Mouse (Mus musculus): ENCODE measurements around the gene Gm19402. TPM values are rescaled to one million over a fixed set of nuclear protein-coding genes. Genes with fewer than 3 reads are reported as not detected.

Gm19402 gene
- polyA plus RNA-seq, 1 experiment from 2014 or later, result not detected

GRCm38 (mm10) chr10:77706326-77706725 lies 15.8 kb upstream of the Gm19402 start, which contains the start of gene Gm10272:
Gm10272 (plus strand) TSS chr10:77706626.
- no peak within 1 kb of the TSS for H3K27ac ChIP-seq
- no peaks in the 10 kb centered on the region for H3K27me3 ChIP-seq
- no peak within 1 kb of the TSS for H3K9ac ChIP-seq (replicated peaks)
- WGBS, result 91% methylated on average over 1 of the region's 1 CpGs
- H3K36me3 ChIP-seq, result no peaks in the 10 kb centered on the region
- peaks cover 42% of the 10 kb centered on the region for H3K9me3 ChIP-seq
- no peaks in the 10 kb centered on the region for H3K4me1 ChIP-seq (replicated peaks)
- H3K4me2 ChIP-seq, result no peak within 1 kb of the TSS
- no peak for ATAC-seq (ENCODE audit: insufficient number of reproducible peaks, insufficient read depth, low FRiP score, low TSS enrichment, low read depth)
- H3K4me3 ChIP-seq (replicated peaks), result no peak within 1 kb of the TSS

DNA sequence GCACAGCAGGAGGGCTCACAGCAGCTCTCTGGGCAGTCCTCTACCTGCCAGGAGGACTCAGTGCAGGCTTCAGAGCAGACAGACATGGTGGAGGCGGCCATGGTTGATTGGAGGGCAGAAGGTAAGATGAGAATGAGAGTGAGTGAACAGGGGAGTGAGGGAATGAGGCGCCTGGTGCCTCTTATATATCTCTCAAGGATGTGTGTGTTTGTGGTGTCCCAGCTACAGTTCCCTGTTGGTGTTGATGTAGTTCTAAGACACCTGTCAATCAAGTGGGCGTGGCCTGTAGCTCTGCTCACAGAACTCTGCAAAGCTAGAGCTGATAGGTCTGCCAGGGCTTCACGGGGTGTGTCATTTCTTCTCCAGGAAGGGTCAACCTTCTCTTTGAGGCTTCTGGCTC lies 6.6 kb upstream of the Gm19402 start, which contains the start of gene Gm9508:
TSS of gene Gm9508 (minus strand) at position 101 of the 400 bp plus-strand sequence.
- no peak within 1 kb of the TSS for H3K27ac ChIP-seq
- peaks cover 21% of the 10 kb centered on the region for H3K4me1 ChIP-seq (replicated peaks)
- H3K27me3 ChIP-seq, result no peaks in the 10 kb centered on the region
- no peaks in the 10 kb centered on the region for H3K9me3 ChIP-seq
- H3K4me2 ChIP-seq, result no peak within 1 kb of the TSS
- H3K9ac ChIP-seq (replicated peaks), result no peak within 1 kb of the TSS
- 44% methylated on average over 4 of the region's 4 CpGs for WGBS
- H3K4me3 ChIP-seq (replicated peaks), result no peak within 1 kb of the TSS
- ATAC-seq (ENCODE audit: insufficient number of reproducible peaks, insufficient read depth, low FRiP score, low TSS enrichment, low read depth), result no peak
- no peaks in the 10 kb centered on the region for H3K36me3 ChIP-seq

GRCm38 (mm10) chr10:77687021-77687420 lies 3.5 kb downstream of the Gm19402 start:
- H3K36me3 ChIP-seq, result no peaks in the 10 kb centered on the region
- H3K4me3 ChIP-seq (replicated peaks), result no peak overlapping the region
- ATAC-seq (ENCODE audit: insufficient number of reproducible peaks, insufficient read depth, low FRiP score, low TSS enrichment, low read depth), result no peak
- H3K9ac ChIP-seq (replicated peaks), result no peak overlapping the region
- H3K9me3 ChIP-seq, result no peaks in the 10 kb centered on the region
- WGBS, result 13% methylated on average over 10 of the region's 10 CpGs
- H3K4me2 ChIP-seq, result no peak overlapping the region
- H3K27ac ChIP-seq, result no peak overlapping the region
- peaks cover 58% of the 10 kb centered on the region for H3K27me3 ChIP-seq
- H3K4me1 ChIP-seq (replicated peaks), result peaks cover 38% of the 10 kb centered on the region

GRCm38 (mm10) chr10:77685895-77686664 lies 4.5 kb downstream of the Gm19402 start, which contains the start of gene Tspear:
Tspear (plus strand) TSS chr10:77686569.
- H3K27me3 ChIP-seq, result peaks cover 55% of the 10 kb centered on the region
- no peak for ATAC-seq (ENCODE audit: insufficient number of reproducible peaks, insufficient read depth, low FRiP score, low TSS enrichment, low read depth)
- H3K9me3 ChIP-seq, result no peaks in the 10 kb centered on the region
- H3K4me2 ChIP-seq, result no peak within 1 kb of the TSS
- H3K4me1 ChIP-seq (replicated peaks), result peaks cover 40% of the 10 kb centered on the region
- H3K9ac ChIP-seq (replicated peaks), result no peak within 1 kb of the TSS
- no peaks in the 10 kb centered on the region for H3K36me3 ChIP-seq
- WGBS, result 4% methylated on average over 22 of the region's 22 CpGs
- H3K27ac ChIP-seq, result no peak within 1 kb of the TSS
- H3K4me3 ChIP-seq (replicated peaks), result no peak within 1 kb of the TSS

GRCm38 (mm10) chr10:77684181-77684580 lies 6.4 kb downstream of the Gm19402 start:
- Histone ChIP-seq H3K36me3 (no peaks in the 10 kb centered on the region), H3K27ac (no peak overlapping the region), H3K9me3 (no peaks in the 10 kb centered on the region), H3K27me3 (peaks cover 55% of the 10 kb centered on the region), H3K4me3 (replicated peaks) (no peak overlapping the region), H3K4me1 (replicated peaks) (peaks cover 42% of the 10 kb centered on the region), H3K4me2 (no peak overlapping the region), H3K9ac (replicated peaks) (no peak overlapping the region)
- WGBS, result 13% methylated on average over 8 of the region's 8 CpGs
- ATAC-seq (ENCODE audit: insufficient number of reproducible peaks, insufficient read depth, low FRiP score, low TSS enrichment, low read depth), result no peak

DNA sequence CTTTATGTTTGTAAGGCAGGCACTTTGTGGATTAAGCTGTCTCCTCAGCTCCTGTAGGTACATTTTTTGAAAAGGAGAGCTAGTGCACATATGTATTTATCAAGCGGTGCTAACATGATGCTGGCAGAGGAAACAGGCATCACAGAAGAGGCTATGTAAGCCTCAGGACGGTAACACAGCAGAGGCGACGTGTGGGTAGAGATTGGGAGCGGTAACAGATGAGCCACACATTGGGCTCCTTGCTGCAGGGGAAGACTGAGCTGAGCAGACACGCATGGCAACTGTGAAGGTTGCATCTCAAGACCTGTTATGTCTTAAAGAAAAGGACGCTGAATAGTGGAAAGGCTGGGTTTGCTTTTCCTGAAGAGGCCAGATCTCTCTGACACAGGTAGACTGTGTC lies 7.6 kb downstream of the Gm19402 start:
- Histone ChIP-seq H3K4me3 (replicated peaks) (no peak overlapping the region), H3K36me3 (no peaks in the 10 kb centered on the region), H3K27me3 (peaks cover 53% of the 10 kb centered on the region), H3K9me3 (no peaks in the 10 kb centered on the region), H3K4me2 (no peak overlapping the region), H3K27ac (no peak overlapping the region), H3K4me1 (replicated peaks) (peaks cover 50% of the 10 kb centered on the region), H3K9ac (replicated peaks) (no peak overlapping the region)
- ATAC-seq (ENCODE audit: insufficient number of reproducible peaks, insufficient read depth, low FRiP score, low TSS enrichment, low read depth), result no peak
- 78% methylated on average over 7 of the region's 7 CpGs for WGBS

DNA sequence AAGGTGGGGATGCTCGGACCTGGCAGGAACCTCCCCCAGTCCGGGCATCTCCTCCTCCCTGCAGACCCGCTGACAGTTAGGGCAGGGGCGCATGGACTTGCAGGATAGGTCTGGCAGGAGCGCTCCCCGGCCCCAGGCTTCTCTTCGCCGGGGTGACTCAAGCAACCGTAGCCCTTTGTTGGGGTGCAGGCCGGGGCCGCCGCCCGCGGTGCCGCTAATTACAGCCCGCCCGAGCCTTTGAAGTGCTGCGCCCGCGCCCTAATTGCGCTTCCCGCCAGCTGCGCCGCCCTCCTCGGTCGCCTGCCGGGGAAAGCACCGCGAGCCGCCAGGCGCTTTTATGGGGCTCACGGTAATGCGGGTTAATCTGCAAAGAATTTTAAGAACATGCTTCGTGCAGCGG lies 13.0 kb downstream of the Gm19402 start:
- peak overlapping the region; percentile 39 for H3K4me3 ChIP-seq (replicated peaks)
- peak overlapping the region; percentile 53 for H3K27ac ChIP-seq
- peaks cover 50% of the 10 kb centered on the region for H3K4me1 ChIP-seq (replicated peaks)
- under 1% methylated on average over 35 of the region's 35 CpGs for WGBS
- 0 out of 2 replicates have a peak, but pooled peaks have one; percentile 4 for ATAC-seq (ENCODE audit: insufficient number of reproducible peaks, insufficient read depth, low FRiP score, low TSS enrichment, low read depth)
- peak overlapping the region; percentile 82 for H3K4me2 ChIP-seq
- peak overlapping the region; percentile 48 for H3K9ac ChIP-seq (replicated peaks)
- H3K9me3 ChIP-seq, result no peaks in the 10 kb centered on the region
- H3K27me3 ChIP-seq, result peaks cover 47% of the 10 kb centered on the region
- no peaks in the 10 kb centered on the region for H3K36me3 ChIP-seq

DNA sequence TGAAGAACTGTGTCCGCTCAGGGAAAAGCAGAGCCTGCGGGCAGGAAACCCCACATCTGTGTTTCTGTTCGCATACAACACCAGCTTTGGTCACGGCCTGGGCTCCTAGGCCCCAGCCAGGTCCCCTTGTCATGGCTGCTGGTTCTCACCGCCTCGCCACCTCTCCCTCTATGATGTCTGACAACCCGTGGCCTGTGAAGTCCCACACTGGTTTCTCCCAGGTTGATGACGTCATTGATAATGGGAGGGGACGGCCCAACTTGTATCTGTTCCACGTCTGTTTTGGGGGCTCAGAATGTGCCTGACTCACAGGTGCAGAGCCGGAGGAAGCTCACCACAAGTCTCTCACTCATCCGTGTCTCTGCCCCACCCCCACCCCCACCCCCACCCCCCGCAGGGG lies 16.8 kb downstream of the Gm19402 start:
- Histone ChIP-seq H3K9ac (replicated peaks) (no peak overlapping the region), H3K4me3 (replicated peaks) (no peak overlapping the region), H3K4me1 (replicated peaks) (peaks cover 36% of the 10 kb centered on the region), H3K9me3 (no peaks in the 10 kb centered on the region), H3K36me3 (no peaks in the 10 kb centered on the region), H3K27ac (no peak overlapping the region), H3K4me2 (no peak overlapping the region), H3K27me3 (peaks cover 36% of the 10 kb centered on the region)
- WGBS, result 59% methylated on average over 13 of the region's 13 CpGs
- no peak for ATAC-seq (ENCODE audit: insufficient number of reproducible peaks, insufficient read depth, low FRiP score, low TSS enrichment, low read depth)

GRCm38 (mm10) chr10:77671519-77671918 lies 19.0 kb downstream of the Gm19402 start:
- H3K4me2 ChIP-seq, result no peak overlapping the region

DNA sequence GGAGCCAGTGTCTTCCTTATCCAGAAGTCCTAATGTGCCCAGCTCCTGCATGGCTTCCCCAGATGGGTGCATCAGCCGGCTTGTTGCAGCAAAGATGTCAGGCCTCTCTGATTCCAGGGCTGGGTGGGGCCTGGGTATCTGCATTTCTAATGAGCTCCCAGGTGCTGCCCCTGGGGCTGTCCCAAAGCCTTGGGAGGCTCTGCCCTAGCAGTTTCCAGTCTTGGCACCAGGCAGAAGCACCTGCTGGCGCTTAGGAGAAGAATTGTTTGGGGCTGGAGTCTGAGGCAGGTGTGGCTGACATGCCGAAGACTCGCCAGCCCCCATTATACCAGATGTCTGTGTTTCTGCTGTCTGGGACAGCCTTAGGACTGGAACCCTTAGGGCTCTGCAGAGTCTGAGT lies 19.8 kb downstream of the Gm19402 start:
- H3K9me3 ChIP-seq, result no peaks in the 10 kb centered on the region
- no peak overlapping the region for H3K4me2 ChIP-seq

More at GRCm38 (mm10) chr10:77671519-77671918, 19.0 kb downstream of the Gm19402 start:
- H3K4me1 ChIP-seq (replicated peaks), result peaks cover 19% of the 10 kb centered on the region
- no peak for ATAC-seq (ENCODE audit: insufficient number of reproducible peaks, insufficient read depth, low FRiP score, low TSS enrichment, low read depth)
- H3K9me3 ChIP-seq, result no peaks in the 10 kb centered on the region
- H3K9ac ChIP-seq (replicated peaks), result no peak overlapping the region
- H3K27ac ChIP-seq, result no peak overlapping the region
- 47% methylated on average over 4 of the region's 4 CpGs for WGBS
- no peaks in the 10 kb centered on the region for H3K36me3 ChIP-seq
- peaks cover 15% of the 10 kb centered on the region for H3K27me3 ChIP-seq
- no peak overlapping the region for H3K4me3 ChIP-seq (replicated peaks)

GRCm38 (mm10) chr10:77667402-77667801 lies 23.2 kb downstream of the Gm19402 start:
- H3K4me2 ChIP-seq, result no peak overlapping the region
- no peak overlapping the region for H3K4me3 ChIP-seq (replicated peaks)
- no peaks in the 10 kb centered on the region for H3K9me3 ChIP-seq
- H3K4me1 ChIP-seq (replicated peaks), result peaks cover 20% of the 10 kb centered on the region
- H3K27me3 ChIP-seq, result peaks cover 17% of the 10 kb centered on the region
- no peaks in the 10 kb centered on the region for H3K36me3 ChIP-seq
- H3K9ac ChIP-seq (replicated peaks), result no peak overlapping the region
- ATAC-seq (ENCODE audit: insufficient number of reproducible peaks, insufficient read depth, low FRiP score, low TSS enrichment, low read depth), result no peak
- WGBS, result 85% methylated on average over 4 of the region's 4 CpGs
- H3K27ac ChIP-seq, result no peak overlapping the region

More for the DNA sequence above, 19.8 kb downstream of the Gm19402 start:
- Histone ChIP-seq H3K27me3 (peaks cover 8% of the 10 kb centered on the region), H3K36me3 (no peaks in the 10 kb centered on the region), H3K4me3 (replicated peaks) (no peak overlapping the region), H3K4me1 (replicated peaks) (peaks cover 26% of the 10 kb centered on the region), H3K9ac (replicated peaks) (no peak overlapping the region), H3K27ac (no peak overlapping the region)
- no peak for ATAC-seq (ENCODE audit: insufficient number of reproducible peaks, insufficient read depth, low FRiP score, low TSS enrichment, low read depth)
- 62% methylated on average over 4 of the region's 4 CpGs for WGBS

Measured in limb, embryonic 12.5 days (tissue).